Mouse (Mus musculus) hindbrain, embryonic 15.5 days (tissue): ENCODE measurements around the gene Sim2. TPM values are rescaled to one million over a fixed set of nuclear protein-coding genes. Genes with fewer than 3 reads are reported as not detected.
A peak's percentile ranks its signal among the peaks of the same experiment; 100 is the strongest.

Source experiments
- ATAC-seq: fragments of 200-750 bp; cut with Nextera tagmentation; 2 replicates; pipeline ENCODE4 v1.8.0; 2017; ENCODE audit warnings: low read depth, moderate number of reproducible peaks, moderate TSS enrichment; ENCODE audit not compliant: low FRiP score
- H3K27ac ChIP-seq: fragments of 300-500 bp; sonication (generic); replicated peaks from 2 replicates; pipeline ENCODE4 v1.5.1; 2015; ENCODE audit warnings: mild to moderate bottlenecking, inconsistent platforms
- H3K27me3 ChIP-seq: fragments of 300-500 bp; sonication (generic); 2 replicates; pipeline ENCODE4 v1.6.1; 2015; ENCODE audit warnings: control low read depth, inconsistent platforms
- H3K36me3 ChIP-seq: fragments of 300-500 bp; sonication (generic); 2 replicates; pipeline ENCODE4 v1.6.1; 2015; ENCODE audit warnings: control low read depth, inconsistent platforms
- H3K4me1 ChIP-seq: fragments of 300-500 bp; sonication (generic); replicated peaks from 2 replicates; pipeline ENCODE4 v1.6.1; 2015; ENCODE audit warnings: control low read depth, inconsistent platforms
- H3K4me2 ChIP-seq: fragments of 300-500 bp; sonication (generic); 2 replicates; pipeline ENCODE4 v1.6.1; 2015; ENCODE audit warnings: moderate library complexity, mild to moderate bottlenecking, inconsistent platforms
- H3K4me3 ChIP-seq: fragments of 300-500 bp; sonication (generic); 2 replicates; pipeline ENCODE4 v1.5.1; 2015; ENCODE audit warnings: mild to moderate bottlenecking, inconsistent platforms
- H3K9ac ChIP-seq: fragments of 300-500 bp; sonication (generic); 2 replicates; pipeline ENCODE4 v1.6.1; 2015; ENCODE audit warnings: inconsistent platforms
- H3K9me3 ChIP-seq: fragments of 300-500 bp; sonication (generic); 2 replicates; pipeline ENCODE4 v1.6.1; 2016; ENCODE audit warnings: control low read depth, inconsistent platforms
- WGBS: fragments of 180-500 bp; shearing (Covaris S2); methylation state at CpG from one replicate; pipeline ENCODE4 v1.1.7; 2015; 5-methylcytosine and 5-hydroxymethylcytosine counted together
- polyA plus RNA-seq: library from polyadenylated mRNA; unstranded; fragments of >200 nt; fragmentation: Nextera tagmentation; extraction: Ambion mirVana; gene quantifications from 2 replicates; pipeline ENCODE4 v1.2.1, GENCODE M21; 2015

Gene Sim2
- polyA plus RNA-seq, 1 experiment from 2014 or later = 0.06 TPM

DNA sequence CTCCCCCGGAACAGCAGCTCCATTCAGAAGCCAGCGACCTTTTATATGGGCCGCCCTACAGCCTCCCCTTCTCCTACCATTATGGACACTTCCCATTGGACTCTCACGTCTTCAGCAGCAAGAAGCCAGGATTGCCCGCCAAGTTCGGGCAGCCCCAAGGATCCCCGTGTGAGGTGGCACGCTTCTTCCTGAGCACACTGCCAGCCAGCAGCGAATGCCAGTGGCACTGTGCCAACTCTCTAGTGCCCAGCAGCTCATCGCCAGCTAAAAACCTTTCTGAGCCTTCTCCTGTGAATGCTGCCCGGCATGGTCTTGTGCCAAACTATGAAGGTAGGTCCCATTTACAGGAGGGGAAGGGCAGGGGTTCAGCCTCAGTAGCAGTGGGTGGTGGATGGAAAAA lies 38.5 kb downstream of the Sim2 start:
- WGBS = 48% methylated on average over 11 of the region's 11 CpGs

DNA sequence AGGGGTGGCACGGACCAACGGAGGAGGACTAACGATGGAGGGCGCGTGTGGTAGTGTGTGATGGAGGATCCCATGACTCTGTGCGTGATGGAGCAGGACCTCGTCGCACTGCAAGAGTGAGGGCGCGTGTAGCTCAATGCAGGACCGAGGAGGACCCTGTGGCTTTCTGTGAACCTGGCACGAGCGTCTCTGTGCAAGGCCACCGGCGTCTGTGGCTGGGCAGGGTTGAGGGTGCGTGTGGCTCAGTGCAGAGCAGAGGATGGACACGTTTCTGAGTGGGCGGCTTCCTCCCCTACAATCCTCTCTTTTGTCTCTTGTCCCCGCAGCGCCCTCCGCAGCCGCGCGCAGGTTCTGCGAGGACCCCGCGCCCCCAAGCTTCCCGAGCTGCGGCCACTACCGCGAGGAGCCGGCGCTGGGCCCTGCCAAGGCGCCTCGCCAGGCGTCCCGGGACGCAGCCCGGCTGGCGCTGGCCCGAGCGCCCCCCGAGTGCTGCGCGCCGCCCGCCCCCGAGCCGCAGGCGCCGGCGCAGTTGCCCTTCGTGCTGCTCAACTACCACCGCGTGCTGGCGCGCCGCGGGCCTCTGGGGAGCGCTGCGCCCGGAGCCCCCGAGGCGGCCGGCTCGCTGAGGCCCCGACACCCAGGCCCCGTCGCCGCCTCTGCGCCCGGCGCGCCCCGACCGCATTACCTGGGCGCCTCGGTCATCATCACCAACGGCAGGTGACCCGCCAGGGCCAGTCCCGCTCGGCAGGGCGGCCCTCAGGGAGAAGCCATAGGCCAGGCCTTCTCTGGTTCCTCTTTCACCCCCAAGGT lies 40.6 kb downstream of the Sim2 start:
- Histone ChIP-seq H3K36me3 (no peaks in the 10 kb centered on the region), H3K9me3 (no peaks in the 10 kb centered on the region), H3K4me3 (peak overlapping the region; percentile 43), H3K4me1 (peaks cover 31% of the 10 kb centered on the region), H3K4me2 (peak overlapping the region; percentile 86), H3K9ac (peak overlapping the region; percentile 37), H3K27ac (no peak overlapping the region), H3K27me3 (peaks cover 56% of the 10 kb centered on the region)
- ATAC-seq = peak; percentile 66
- WGBS = under 1% methylated on average over 75 of the region's 83 CpGs

More for the DNA sequence above, 38.5 kb downstream of the Sim2 start:
- Histone ChIP-seq H3K4me3 (no peak overlapping the region), H3K4me2 (no peak overlapping the region), H3K27me3 (peaks cover 52% of the 10 kb centered on the region), H3K36me3 (no peaks in the 10 kb centered on the region), H3K4me1 (peaks cover 27% of the 10 kb centered on the region), H3K9ac (no peak overlapping the region), H3K27ac (no peak overlapping the region), H3K9me3 (no peaks in the 10 kb centered on the region)
- ATAC-seq = no peak

DNA sequence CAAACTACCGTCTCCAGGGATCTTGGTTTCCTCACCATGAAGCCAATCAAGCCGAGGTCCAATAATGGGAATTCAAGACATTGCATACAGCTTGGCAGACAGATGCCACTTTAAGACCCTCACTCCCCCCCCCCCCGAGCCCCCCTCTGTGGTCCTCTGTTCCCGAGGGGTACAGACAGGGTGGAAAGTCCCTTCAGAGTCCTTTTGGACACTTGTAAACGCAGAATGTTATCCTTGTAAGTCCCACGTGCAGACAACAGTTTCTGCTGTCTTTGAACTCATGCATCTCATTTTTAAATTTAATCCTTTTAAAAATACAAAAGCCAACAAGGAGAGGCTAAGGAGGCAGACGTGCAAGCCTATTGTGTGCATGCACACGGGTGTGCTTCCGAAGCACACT lies 41.5 kb downstream of the Sim2 start:
- H3K4me2 ChIP-seq = peak overlapping the region; percentile 86; the same call in 1 of the 2 replicates
- no peak overlapping the region for H3K9ac ChIP-seq
- H3K27me3 ChIP-seq = peaks cover 55% of the 10 kb centered on the region
- no peaks in the 10 kb centered on the region for H3K9me3 ChIP-seq
- no peak overlapping the region for H3K27ac ChIP-seq
- WGBS = 35% methylated on average over 9 of the region's 9 CpGs
- H3K4me3 ChIP-seq = no peak overlapping the region; the same call in 1 of the 2 replicates
- peaks cover 31% of the 10 kb centered on the region for H3K4me1 ChIP-seq
- H3K36me3 ChIP-seq = no peaks in the 10 kb centered on the region
- no peak for ATAC-seq

DNA sequence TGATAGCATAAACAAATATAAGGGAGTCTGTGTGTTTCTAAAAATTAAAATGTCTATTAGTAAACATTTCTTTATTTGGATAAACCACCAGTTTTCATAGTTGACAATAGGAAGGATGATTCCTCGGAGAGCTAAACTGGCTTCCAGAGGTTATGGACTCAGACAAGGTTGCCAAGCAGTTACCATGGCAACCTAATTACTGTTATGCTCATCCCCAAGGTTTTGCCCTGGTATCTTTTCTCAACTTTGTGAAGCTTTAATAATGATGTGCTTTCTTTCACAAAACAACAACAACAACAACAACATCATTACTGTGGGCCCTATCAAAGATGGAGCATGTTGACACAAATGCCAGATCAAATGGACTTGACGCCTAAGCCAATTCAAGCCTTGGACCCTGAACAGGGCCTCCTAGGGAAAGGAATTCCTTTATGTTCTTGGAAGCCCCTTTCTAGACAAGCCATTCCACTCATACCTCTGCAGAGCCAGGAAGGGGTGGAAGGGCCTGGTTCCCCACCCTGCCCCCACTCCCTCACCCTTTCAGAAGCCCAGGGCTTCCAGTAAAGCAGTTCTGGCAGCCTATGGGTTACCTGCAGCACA lies 43.6 kb downstream of the Sim2 start:
- H3K9ac ChIP-seq = no peak overlapping the region
- H3K27me3 ChIP-seq = peaks cover 41% of the 10 kb centered on the region
- peaks cover 26% of the 10 kb centered on the region for H3K4me1 ChIP-seq
- no peak for ATAC-seq
- 18% methylated on average over 2 of the region's 2 CpGs for WGBS
- no peaks in the 10 kb centered on the region for H3K9me3 ChIP-seq
- H3K4me3 ChIP-seq = no peak overlapping the region
- no peaks in the 10 kb centered on the region for H3K36me3 ChIP-seq
- H3K4me2 ChIP-seq = no peak overlapping the region
- H3K27ac ChIP-seq = no peak overlapping the region

DNA sequence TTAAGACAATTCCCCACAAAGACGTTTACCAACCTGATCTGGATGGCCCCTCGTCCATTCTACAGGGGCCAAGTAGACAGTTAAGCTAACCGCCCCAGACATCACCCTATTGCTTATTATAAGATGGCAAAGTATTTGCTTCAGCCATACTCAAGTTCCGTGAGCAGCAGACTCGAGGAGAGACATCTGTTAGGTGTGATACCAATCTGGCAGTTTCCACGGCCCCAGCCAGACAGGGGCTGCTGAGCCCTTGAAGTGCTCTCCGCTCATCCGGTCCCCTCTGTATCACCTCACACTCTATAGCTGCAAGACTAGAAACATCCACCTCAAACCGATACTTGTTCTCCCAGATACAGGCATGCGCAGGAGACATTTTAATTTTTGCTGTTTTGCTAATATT lies 49.5 kb downstream of the Sim2 start:
- ATAC-seq = no peak
- WGBS = 88% methylated on average over 10 of the region's 10 CpGs
- H3K27ac ChIP-seq = no peak overlapping the region
- no peaks in the 10 kb centered on the region for H3K9me3 ChIP-seq
- H3K4me2 ChIP-seq = no peak overlapping the region
- 0 out of 2 replicates have a peak, but pooled peaks cover 6% of the 10 kb centered on the region for H3K27me3 ChIP-seq
- no peak overlapping the region for H3K4me3 ChIP-seq
- no peaks in the 10 kb centered on the region for H3K36me3 ChIP-seq
- H3K4me1 ChIP-seq = no peaks in the 10 kb centered on the region
- no peak overlapping the region for H3K9ac ChIP-seq

DNA sequence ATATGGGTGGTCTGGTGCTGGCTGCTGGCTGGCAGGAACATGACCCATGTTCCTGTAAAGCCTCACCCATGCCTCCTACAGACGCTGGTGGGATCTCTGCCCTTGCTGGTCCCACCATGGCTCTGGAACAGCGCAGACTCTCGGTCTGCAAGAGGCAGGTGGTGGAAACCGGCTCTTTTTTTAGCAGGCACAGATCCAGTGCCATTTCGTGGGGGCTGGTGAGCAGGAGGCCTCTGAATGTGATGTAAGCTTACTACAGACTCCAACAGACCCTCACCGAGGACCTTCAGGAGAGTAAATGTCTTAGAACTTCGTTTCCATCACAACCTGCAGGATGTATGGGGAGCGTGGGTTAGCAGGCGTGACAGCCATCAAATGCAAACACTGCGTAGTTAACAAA lies 56.0 kb downstream of the Sim2 start:
- no peaks in the 10 kb centered on the region for H3K9me3 ChIP-seq
- no peak overlapping the region for H3K4me3 ChIP-seq
- no peak for ATAC-seq
- H3K27me3 ChIP-seq = no peaks in the 10 kb centered on the region
- 77% methylated on average over 10 of the region's 10 CpGs for WGBS
- no peak overlapping the region for H3K27ac ChIP-seq
- peaks cover 8% of the 10 kb centered on the region for H3K4me1 ChIP-seq
- H3K36me3 ChIP-seq = no peaks in the 10 kb centered on the region
- no peak overlapping the region for H3K9ac ChIP-seq
- H3K4me2 ChIP-seq = no peak overlapping the region

DNA sequence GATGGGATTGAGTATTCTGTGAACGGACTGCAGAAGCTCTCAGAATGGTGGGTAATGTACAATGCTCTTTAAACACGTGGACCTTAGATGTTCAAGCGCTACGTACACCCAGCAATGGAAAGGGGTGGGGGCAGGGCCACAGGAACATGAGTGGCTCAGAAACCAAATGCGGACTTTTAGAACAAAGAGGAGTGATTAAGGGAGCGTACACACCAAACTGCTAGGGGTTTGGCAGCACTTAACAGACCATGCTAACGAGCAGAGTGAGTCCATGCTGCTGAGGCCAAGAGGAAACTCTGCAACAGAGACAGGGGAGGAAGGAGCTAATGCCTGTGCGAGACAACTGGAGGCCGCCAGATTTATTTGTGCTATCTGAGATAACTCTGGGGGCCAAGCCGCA lies 58.6 kb downstream of the Sim2 start:
- Histone ChIP-seq H3K36me3 (no peaks in the 10 kb centered on the region), H3K27ac (no peak overlapping the region), H3K9me3 (no peaks in the 10 kb centered on the region), H3K9ac (no peak overlapping the region), H3K4me3 (no peak overlapping the region), H3K4me2 (no peak overlapping the region), H3K4me1 (peaks cover 12% of the 10 kb centered on the region), H3K27me3 (no peaks in the 10 kb centered on the region)
- WGBS = 29% methylated on average over 10 of the region's 10 CpGs
- no peak for ATAC-seq

DNA sequence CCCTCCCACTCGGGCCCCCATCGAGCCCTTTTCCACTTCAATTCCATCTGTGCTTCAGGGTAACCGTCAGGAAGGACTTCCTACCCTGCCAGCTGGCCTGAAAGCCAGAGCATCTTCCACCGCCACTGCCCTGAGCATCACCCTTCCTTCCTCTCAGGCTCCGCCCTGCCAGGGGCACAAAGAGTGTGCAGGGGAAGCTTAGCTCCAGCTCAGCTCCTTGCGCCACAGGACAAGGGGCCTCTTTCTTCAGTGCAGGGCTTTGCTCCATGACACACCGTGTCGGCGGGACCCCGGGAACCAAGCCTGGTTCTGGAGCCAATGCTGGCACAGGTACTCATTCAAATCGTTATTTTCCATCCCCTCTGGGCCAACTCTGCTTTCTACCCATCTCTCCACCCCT lies 63.4 kb downstream of the Sim2 start:
- no peak overlapping the region for H3K4me2 ChIP-seq
- WGBS = 41% methylated on average over 11 of the region's 11 CpGs
- no peak for ATAC-seq
- no peaks in the 10 kb centered on the region for H3K36me3 ChIP-seq
- H3K27ac ChIP-seq = no peak overlapping the region
- H3K27me3 ChIP-seq = 0 out of 2 replicates have a peak, but pooled peaks cover 5% of the 10 kb centered on the region
- H3K9me3 ChIP-seq = no peaks in the 10 kb centered on the region
- no peak overlapping the region for H3K4me3 ChIP-seq
- H3K4me1 ChIP-seq = peaks cover 12% of the 10 kb centered on the region
- no peak overlapping the region for H3K9ac ChIP-seq

DNA sequence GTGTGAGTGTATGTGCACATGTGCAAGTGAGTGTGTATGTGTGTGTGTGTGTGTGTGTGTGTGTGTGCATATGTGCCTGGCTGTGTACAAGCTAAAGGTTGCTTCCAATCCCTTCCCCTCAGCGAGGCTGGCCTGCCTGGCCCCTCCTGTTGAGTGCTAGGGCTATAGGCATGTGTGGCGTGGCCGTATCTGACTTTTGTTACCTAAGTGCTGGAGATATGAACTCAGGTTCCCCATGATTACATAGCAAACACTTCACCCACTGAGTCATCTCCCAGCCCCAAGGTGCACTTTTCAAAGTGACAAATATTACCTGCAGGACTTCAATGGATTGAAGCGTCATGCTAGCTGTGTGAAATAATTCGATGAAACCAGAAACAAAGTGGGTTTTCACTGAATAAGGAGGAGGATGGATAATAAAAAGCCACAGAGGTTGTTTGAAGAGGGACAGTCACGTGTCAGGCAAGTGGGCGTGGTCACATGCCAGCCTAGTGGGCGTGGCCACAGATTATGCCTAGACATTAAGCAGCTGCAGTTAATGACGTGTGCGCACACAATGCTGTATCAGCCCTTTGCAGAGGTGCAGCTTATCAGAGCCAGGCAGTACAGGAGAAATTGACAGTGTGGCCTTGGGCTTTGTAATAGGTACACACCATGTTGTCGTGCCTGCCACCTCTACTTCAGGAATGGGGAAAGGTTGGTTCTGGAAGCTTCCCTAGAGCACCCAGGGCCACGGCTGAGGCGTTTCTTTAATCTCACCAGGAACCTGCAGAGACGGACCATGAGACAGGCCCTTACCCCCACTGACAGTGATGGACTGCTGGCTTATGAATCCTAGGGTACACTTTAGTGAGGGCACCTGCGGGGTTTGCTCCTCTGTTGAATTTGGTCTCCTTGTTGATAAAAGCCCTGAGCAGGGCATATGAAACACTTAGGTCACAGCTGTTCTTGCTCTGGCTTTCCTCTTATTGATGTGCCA lies 65.7 kb downstream of the Sim2 start:
- ATAC-seq = no peak
- Histone ChIP-seq H3K4me3 (no peak overlapping the region), H3K9ac (no peak overlapping the region), H3K27me3 (0 out of 2 replicates have a peak, but pooled peaks cover 5% of the 10 kb centered on the region), H3K4me2 (no peak overlapping the region), H3K36me3 (no peaks in the 10 kb centered on the region), H3K4me1 (peaks cover 14% of the 10 kb centered on the region), H3K9me3 (no peaks in the 10 kb centered on the region), H3K27ac (no peak overlapping the region)
- 81% methylated on average over 15 of the region's 15 CpGs for WGBS

DNA sequence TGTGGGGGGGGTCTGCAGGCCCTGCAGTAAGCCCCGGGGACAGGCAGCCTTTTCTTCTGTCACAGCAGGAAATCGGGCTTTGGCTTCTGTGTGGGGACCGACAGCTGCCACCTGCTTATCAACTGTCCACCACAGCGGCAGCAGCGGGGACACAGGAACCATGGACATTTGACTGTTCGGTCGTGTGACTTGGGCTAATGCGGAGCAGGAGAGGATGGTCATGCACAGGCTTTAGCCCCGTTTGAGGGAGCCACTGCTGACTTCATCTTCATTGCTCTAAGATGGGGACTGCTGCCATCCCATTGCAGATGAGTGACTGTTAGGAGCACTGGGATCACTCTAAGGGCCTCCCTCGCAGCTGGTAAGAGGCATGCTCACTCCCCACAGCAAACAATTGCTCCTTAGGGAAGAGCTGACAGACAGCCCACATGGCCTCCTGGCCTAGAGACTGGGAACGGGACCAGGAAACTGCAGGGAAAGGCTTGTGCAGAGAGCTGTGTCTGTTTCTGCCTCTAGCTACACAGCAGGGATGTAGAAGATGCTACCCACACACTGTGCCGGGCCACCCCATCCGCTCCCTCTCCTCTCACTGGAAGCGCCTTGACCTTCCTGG lies 70.4 kb downstream of the Sim2 start:
- Histone ChIP-seq H3K4me2 (no peak overlapping the region), H3K4me3 (no peak overlapping the region), H3K4me1 (peaks cover 14% of the 10 kb centered on the region), H3K9me3 (no peaks in the 10 kb centered on the region), H3K27ac (no peak overlapping the region), H3K36me3 (no peaks in the 10 kb centered on the region), H3K27me3 (0 out of 2 replicates have a peak, but pooled peaks cover 5% of the 10 kb centered on the region), H3K9ac (no peak overlapping the region)
- peak; percentile 72 for ATAC-seq
- WGBS = 11% methylated on average over 14 of the region's 14 CpGs

DNA sequence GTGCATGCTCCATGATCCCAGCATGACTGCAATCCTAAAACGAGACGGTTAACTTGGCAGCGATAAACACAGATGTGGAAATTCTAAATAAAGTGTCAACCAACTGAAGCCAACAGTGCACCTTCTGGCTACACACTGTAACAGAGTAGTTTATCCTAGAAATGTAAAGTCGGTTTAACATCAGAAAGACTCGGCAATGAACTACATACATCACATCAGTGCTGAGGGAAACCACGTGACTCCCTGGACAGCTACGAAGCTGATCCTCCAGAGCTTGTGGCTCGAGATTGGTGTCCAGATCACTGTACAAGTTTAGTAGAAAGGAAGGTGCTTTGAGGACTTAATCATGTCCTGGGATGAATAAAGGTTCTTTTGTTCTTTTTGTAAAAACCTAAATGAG lies 73.1 kb downstream of the Sim2 start:
- 61% methylated on average over 8 of the region's 8 CpGs for WGBS
- Histone ChIP-seq H3K27me3 (no peaks in the 10 kb centered on the region), H3K4me1 (peaks cover 14% of the 10 kb centered on the region), H3K36me3 (no peaks in the 10 kb centered on the region), H3K9ac (no peak overlapping the region), H3K4me3 (no peak overlapping the region), H3K27ac (no peak overlapping the region), H3K4me2 (no peak overlapping the region), H3K9me3 (no peaks in the 10 kb centered on the region)
- no peak for ATAC-seq
